Comparison of ENCODE assay signal across 30 mouse cellular contexts in the genomic region with DNA sequence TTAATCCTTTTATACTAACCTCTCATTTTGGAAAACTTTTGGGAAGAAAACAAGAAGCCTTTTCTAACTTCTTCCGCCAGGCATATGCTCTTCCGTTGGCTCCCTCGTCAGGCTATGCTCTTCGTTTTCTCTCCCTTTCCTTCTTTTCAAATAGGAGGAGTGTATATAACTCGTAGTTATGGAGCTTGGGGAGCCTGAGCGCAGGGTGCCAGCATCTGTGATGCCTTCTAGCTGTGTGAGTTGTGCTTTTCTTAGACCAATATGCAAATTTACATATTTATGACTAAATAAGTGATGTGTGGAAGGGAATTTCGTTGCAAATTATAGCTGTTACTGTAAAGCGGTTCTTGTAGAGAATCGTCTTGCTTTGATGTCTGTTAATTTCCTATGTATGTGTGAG.
DNase-seq lines count a peak whose midpoint lies in the region; ATAC-seq and TF ChIP-seq lines count a peak whose summit lies in the region.
"Had no signal": no experiment of that assay in that cellular context is flagged by ENCODE, and none has a peak within 500 bp of the region (broad histone marks: within the 10 kb centered on the region; RNA-seq: fewer than 3 reads in every experiment).

No protein-coding gene starts in this region.

- H3K4me3 ChIP-seq in forebrain, embryonic 14.5 days (ENCODE audit: low read depth, low read length) = no peak overlapping the region
- H3K4me3 ChIP-seq in forebrain, embryonic 12.5 days (replicated peaks) = no peak overlapping the region
- H3K4me3 ChIP-seq in left cerebral cortex, adult 2 months = no peak overlapping the region
- H3K4me3 ChIP-seq: heart, adult 2 months; heart, embryonic 12.5 days; hindbrain, embryonic 13.5 days had no signal

- ATAC-seq in forebrain, embryonic 14.5 days = no peak
- ATAC-seq in forebrain, embryonic 12.5 days (ENCODE audit: low FRiP score) = no peak
- ATAC-seq: intestine, embryonic 16.5 days had no signal

- 78% methylated on average over 9 of the region's 9 CpGs for WGBS in forebrain, embryonic 14.5 days
- 87% methylated on average over 9 of the region's 9 CpGs for WGBS in forebrain, embryonic 12.5 days

- intact Hi-C loops in left cerebral cortex, adult 2 months (cut with DNase I) = loop anchor here (10.0 kb wide), 2 partner anchors 496 to 546 kb away; no protein-coding TSS in a partner anchor

- no peaks in the 10 kb centered on the region for H3K9me3 ChIP-seq in forebrain, embryonic 14.5 days (replicated peaks; ENCODE audit: control insufficient read depth, low read length)
- H3K9me3 ChIP-seq in forebrain, embryonic 12.5 days = no peaks in the 10 kb centered on the region
- H3K9me3 ChIP-seq: heart, embryonic 12.5 days; hindbrain, embryonic 13.5 days had no signal

- peak; percentile 13 for DNase-seq in forebrain, embryonic 14.5 days (ENCODE audit: low spot score)
- DNase-seq in left cerebral cortex, adult 18-20 months (ENCODE audit: low spot score in 2 of 2) = peak; percentile 6 to 14
- DNase-seq in left cerebral cortex, adult 2 months (ENCODE audit: extremely low spot score in 1 of 2, low spot score in 2 of 2) = no peak
- DNase-seq in right cerebral cortex, adult 2 months (ENCODE audit: low spot score in 2 of 2) = peak; percentile 21 to 22
- DNase-seq in right cerebral cortex, postnatal 4 days = peak; percentile 22
- DNase-seq in kidney, adult 11 months = no peak
- no peak for DNase-seq in MN1 (ENCODE audit: low spot score)
- DNase-seq: adrenal gland, postnatal 10 days; cerebellum, adult 18-20 months; cerebellum, postnatal 10 days; gastrocnemius, postnatal 36 days; heart, adult 2 months; heart, postnatal 4 days; kidney, adult 9 months; kidney, postnatal 10 days; layer of hippocampus, adult 9-11 months; liver; lung, adult 2 months; lung, postnatal 10 days; midbrain, embryonic 14.5 days; retina, postnatal 1 day; spleen, adult 18-20 months; thymus, postnatal 14 days had no signal

- H3K4me2 ChIP-seq in forebrain, embryonic 14.5 days (ENCODE audit: low read length) = no peak overlapping the region
- H3K4me2 ChIP-seq in forebrain, embryonic 12.5 days = no peak overlapping the region
- H3K4me2 ChIP-seq: heart, embryonic 12.5 days; hindbrain, embryonic 13.5 days had no signal

- H3K27me3 ChIP-seq in forebrain, embryonic 14.5 days (replicated peaks; ENCODE audit: control insufficient read depth, insufficient read depth, low read length) = no peaks in the 10 kb centered on the region
- no peaks in the 10 kb centered on the region for H3K27me3 ChIP-seq in forebrain, embryonic 12.5 days
- H3K27me3 ChIP-seq: CH12.LX; heart, embryonic 12.5 days; hindbrain, embryonic 13.5 days had no signal

- TF ChIP-seq CTCF in left cerebral cortex, adult 2 months (IDR thresholded peaks at IDR 0.05) = no peak

- no peak overlapping the region for H3K9ac ChIP-seq in forebrain, embryonic 14.5 days (ENCODE audit: low read length)
- H3K9ac ChIP-seq in forebrain, embryonic 12.5 days = no peak overlapping the region
- H3K9ac ChIP-seq: heart, embryonic 12.5 days; hindbrain, embryonic 13.5 days; liver, embryonic 14.5 days had no signal

- no peak overlapping the region for H3K27ac ChIP-seq in forebrain, embryonic 14.5 days (ENCODE audit: low read depth, low read length)
- no peak overlapping the region for H3K27ac ChIP-seq in forebrain, embryonic 12.5 days
- H3K27ac ChIP-seq in left cerebral cortex, adult 2 months = no peak overlapping the region
- H3K27ac ChIP-seq: heart, adult 2 months; hindbrain, embryonic 13.5 days; liver, embryonic 14.5 days; macrophage had no signal

- H3K4me1 ChIP-seq in forebrain, embryonic 14.5 days (ENCODE audit: control insufficient read depth, insufficient read depth, low read length) = no peaks in the 10 kb centered on the region
- H3K4me1 ChIP-seq in forebrain, embryonic 12.5 days = no peaks in the 10 kb centered on the region
- H3K4me1 ChIP-seq: heart, embryonic 12.5 days; hindbrain, embryonic 13.5 days had no signal

- H3K36me3 ChIP-seq in forebrain, embryonic 14.5 days (ENCODE audit: control insufficient read depth, insufficient read depth, low read length) = no peaks in the 10 kb centered on the region
- H3K36me3 ChIP-seq in forebrain, embryonic 12.5 days (replicated peaks) = no peaks in the 10 kb centered on the region
- H3K36me3 ChIP-seq: heart, embryonic 12.5 days; hindbrain, embryonic 13.5 days had no signal

Comparison
In these comparisons a context has a peak if more than half of its experiments do, and no peak if none do; other contexts are left out.
1. DNase-seq: peak in forebrain, embryonic 14.5 days (single experiment), left cerebral cortex, adult 18-20 months (2 of 2), right cerebral cortex, adult 2 months (2 of 2) and right cerebral cortex, postnatal 4 days (single experiment); none in left cerebral cortex, adult 2 months (0 of 2), kidney, adult 11 months (single experiment) and MN1 (single experiment).